Mouse (Mus musculus) kidney, postnatal 36 days (tissue): Measurements from ENCODE around the gene Vegfc.

Source experiments
- DNase-seq, 2 experiments: peaks; one replicate each; pipeline ENCODE4 v3.0.0; 2021 to 2022; ENCODE audit warnings: mixed read lengths in 2 of 2

Gene Vegfc

DNA sequence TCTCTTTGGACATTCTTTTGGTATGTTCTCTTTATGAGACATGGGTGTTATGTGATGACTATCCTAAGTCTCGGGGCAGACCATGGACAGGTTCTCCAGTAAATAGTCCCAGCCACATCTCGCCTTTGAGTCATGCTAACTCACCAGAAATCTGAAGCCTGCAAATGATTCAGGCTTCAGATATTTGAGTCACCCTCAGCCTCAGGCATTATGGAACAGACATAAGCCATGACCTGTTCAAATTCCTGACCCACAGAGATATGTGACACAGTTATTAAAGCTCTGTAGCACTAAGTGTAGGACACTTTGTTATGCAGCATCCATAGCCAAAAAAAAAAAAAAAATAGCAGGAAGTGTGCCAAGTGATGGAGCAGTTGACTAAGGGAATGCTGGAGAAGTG is 138.8 kb downstream of the Vegfc start:
- DNase-seq = no peak

DNA sequence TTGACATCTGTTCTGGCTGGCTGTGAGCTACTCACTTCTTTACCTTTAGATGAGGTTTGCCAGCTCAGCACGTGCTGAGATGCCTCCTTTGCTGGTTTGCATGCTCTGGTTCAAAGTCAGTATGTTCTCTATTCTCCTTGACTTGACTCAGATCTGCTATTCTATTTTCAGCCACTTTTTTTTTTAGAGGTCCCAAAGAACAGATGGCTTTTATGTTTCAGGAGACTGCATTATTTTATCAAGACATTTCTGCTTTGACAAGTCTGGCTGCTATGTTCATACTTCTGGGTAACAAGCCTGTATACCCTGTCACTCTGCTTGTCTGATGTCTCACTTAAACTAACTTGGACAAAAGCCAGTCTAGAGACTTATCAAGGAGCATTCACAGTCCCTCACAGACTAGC is 151.4 kb downstream of the Vegfc start:
- DNase-seq = no peak

DNA sequence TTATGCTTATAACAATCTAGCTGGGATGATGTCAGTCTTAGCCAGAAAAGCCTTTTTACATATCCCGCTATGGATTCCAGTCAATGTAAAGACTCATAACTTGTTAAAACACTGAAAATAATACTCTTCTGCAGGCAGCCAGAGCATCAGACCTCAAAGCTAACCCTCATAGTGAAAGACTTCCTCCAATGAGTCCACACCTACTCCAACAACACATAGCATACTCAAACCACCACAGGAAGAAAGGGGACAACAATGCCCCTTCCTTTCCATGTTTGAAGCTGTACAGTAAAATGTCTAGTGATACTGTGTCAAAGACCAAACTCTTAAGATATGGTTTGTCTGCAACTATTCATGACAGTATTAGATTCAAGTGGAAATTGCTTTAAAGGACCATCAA is 153.2 kb downstream of the Vegfc start:
- no peak for DNase-seq

DNA sequence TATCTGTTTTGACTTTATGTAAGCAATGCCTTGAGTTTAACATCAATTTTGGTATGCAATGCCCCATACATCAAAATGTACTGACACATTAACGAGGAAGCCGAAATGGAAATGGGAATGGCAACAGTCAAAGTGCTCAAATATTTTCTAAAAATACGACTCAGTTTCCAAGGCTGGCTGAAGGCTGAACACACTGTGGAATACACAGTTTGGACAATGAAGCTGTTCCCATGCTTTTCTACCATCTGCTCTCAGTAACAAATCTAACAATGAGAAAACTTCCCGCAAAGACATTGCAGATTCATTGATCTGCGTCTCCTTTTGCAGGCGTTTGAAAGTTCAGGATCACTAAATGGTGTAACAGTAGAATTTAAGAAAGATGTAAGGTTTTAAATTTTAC is 155.9 kb downstream of the Vegfc start:
- no peak for DNase-seq
